Mouse (Mus musculus): ENCODE results near the gene Slc3a1. TPM values are rescaled to one million over a fixed set of nuclear protein-coding genes. Genes with fewer than 3 reads are reported as not detected.

The Slc3a1 gene
- total RNA-seq, 2 experiments from 2014 or later: 0.17 to 0.20 TPM

GRCm38 (mm10) chr17:85033087-85033486, 4.9 kb downstream of the Slc3a1 start:
- no peak for DNase-seq
- intact Hi-C loops (cut with DNase I): no loop called here

GRCm38 (mm10) chr17:85034068-85034467, 5.9 kb downstream of the Slc3a1 start:
- DNase-seq: no peak
- intact Hi-C loops (cut with DNase I): no loop called here

GRCm38 (mm10) chr17:85037855-85038254, 9.7 kb downstream of the Slc3a1 start:
- intact Hi-C loops (cut with DNase I): no loop called here
- no peak for DNase-seq

GRCm38 (mm10) chr17:85038311-85038710, 10.1 kb downstream of the Slc3a1 start:
- intact Hi-C loops (cut with DNase I): no loop called here
- DNase-seq: no peak

- intact Hi-C loops (cut with DNase I): no loop called here
- DNase-seq: no peak
Observed at GRCm38 (mm10) chr17:85038761-85039160, 10.6 kb downstream of the Slc3a1 start.

- intact Hi-C loops (cut with DNase I): no loop called here
- DNase-seq: no peak
Observed at GRCm38 (mm10) chr17:85040913-85041312, 12.7 kb downstream of the Slc3a1 start.

- DNase-seq: no peak
Observed at GRCm38 (mm10) chr17:85042419-85042818, 14.2 kb downstream of the Slc3a1 start.

GRCm38 (mm10) chr17:85043404-85043816, 15.2 kb downstream of the Slc3a1 start:
- DNase-seq: no peak
- intact Hi-C loops (cut with DNase I): no loop called here

More at GRCm38 (mm10) chr17:85042419-85042818, 14.2 kb downstream of the Slc3a1 start:
- intact Hi-C loops (cut with DNase I): no loop called here

- no peak for DNase-seq
- intact Hi-C loops (cut with DNase I): no loop called here
Observed at GRCm38 (mm10) chr17:85044466-85044865, 16.3 kb downstream of the Slc3a1 start.

GRCm38 (mm10) chr17:85045160-85045559, 17.0 kb downstream of the Slc3a1 start:
- intact Hi-C loops (cut with DNase I): no loop called here
- no peak for DNase-seq

GRCm38 (mm10) chr17:85048379-85048778, 20.2 kb downstream of the Slc3a1 start:
- intact Hi-C loops (cut with DNase I): no loop called here
- no peak for DNase-seq

- intact Hi-C loops (cut with DNase I): no loop called here
- no peak for DNase-seq
Observed at GRCm38 (mm10) chr17:85058276-85058675, 30.1 kb downstream of the Slc3a1 start.

GRCm38 (mm10) chr17:85059136-85059535, 31.0 kb downstream of the Slc3a1 start:
- DNase-seq: no peak
- intact Hi-C loops (cut with DNase I): no loop called here

- intact Hi-C loops (cut with DNase I): no loop called here
- no peak for DNase-seq
Observed at GRCm38 (mm10) chr17:85063560-85063959, 35.4 kb downstream of the Slc3a1 start.

- intact Hi-C loops (cut with DNase I): no loop called here
- no peak for DNase-seq
Observed at GRCm38 (mm10) chr17:85067331-85067730, 39.2 kb downstream of the Slc3a1 start.

- DNase-seq: no peak
- intact Hi-C loops (cut with DNase I): no loop called here
Observed at GRCm38 (mm10) chr17:85070658-85071057, 42.5 kb downstream of the Slc3a1 start.

- intact Hi-C loops (cut with DNase I): no loop called here
- DNase-seq: no peak
Observed at GRCm38 (mm10) chr17:85071088-85071775, 43.1 kb downstream of the Slc3a1 start.

- intact Hi-C loops (cut with DNase I): no loop called here
Observed at GRCm38 (mm10) chr17:85072383-85072782, 44.2 kb downstream of the Slc3a1 start.

GRCm38 (mm10) chr17:85073214-85073613, 45.0 kb downstream of the Slc3a1 start:
- no peak for DNase-seq
- intact Hi-C loops (cut with DNase I): no loop called here

More at GRCm38 (mm10) chr17:85072383-85072782, 44.2 kb downstream of the Slc3a1 start:
- no peak for DNase-seq

- no peak for DNase-seq
- intact Hi-C loops (cut with DNase I): no loop called here
Observed at GRCm38 (mm10) chr17:85074083-85074482, 45.9 kb downstream of the Slc3a1 start.

GRCm38 (mm10) chr17:85079276-85079675, 51.1 kb downstream of the Slc3a1 start:
- intact Hi-C loops (cut with DNase I): no loop called here
- DNase-seq: no peak

- DNase-seq: no peak
- intact Hi-C loops (cut with DNase I): no loop called here
Observed at GRCm38 (mm10) chr17:85080781-85081180, 52.6 kb downstream of the Slc3a1 start.

- no peak for DNase-seq
- intact Hi-C loops (cut with DNase I): no loop called here
Observed at GRCm38 (mm10) chr17:85085335-85085734, 57.2 kb downstream of the Slc3a1 start.
